Mouse (Mus musculus): ENCODE results near the gene Pdhb. TPM values are rescaled to one million over a fixed set of nuclear protein-coding genes. Genes with fewer than 3 reads are reported as not detected.
"Not testable (repeated sequence)": the region's sequence is repeated elsewhere in the genome, so short reads cannot be mapped to it uniquely, and the experiment has no call there.

Gene Pdhb
- polyA plus RNA-seq, 1 experiment from 2014 or later, result 215 TPM

- Histone ChIP-seq H3K27me3 (ENCODE audit: control insufficient read depth, insufficient read depth, low read length) (no peaks in the 10 kb centered on the region), H3K4me2 (no peak overlapping the region), H3K4me3 (ENCODE audit: low read depth, low read length) (no peak overlapping the region), H3K9me3 (ENCODE audit: control insufficient read depth, low read length) (no peaks in the 10 kb centered on the region), H3K36me3 (ENCODE audit: control insufficient read depth, insufficient read depth, low read length) (no peaks in the 10 kb centered on the region), H3K4me1 (ENCODE audit: control insufficient read depth, insufficient read depth, low read length) (no peaks in the 10 kb centered on the region), H3K27ac (ENCODE audit: low read depth, low read length) (no peak overlapping the region), H3K9ac (ENCODE audit: low read length) (no peak overlapping the region)
- 72% methylated on average over 2 of the region's 2 CpGs for WGBS
- ATAC-seq (ENCODE audit: low FRiP score) (no peak), DNase-seq (ENCODE audit: low spot score, missing footprints) (no peak)
These were observed 38.6 kb downstream of the Pdhb start for GRCm38 (mm10) chr14:8134234-8134633.

GRCm38 (mm10) chr14:8132789-8133188 is 40.0 kb downstream of the Pdhb start:
- H3K36me3 ChIP-seq (ENCODE audit: control insufficient read depth, insufficient read depth, low read length), result no peaks in the 10 kb centered on the region
- no peak overlapping the region for H3K4me3 ChIP-seq (ENCODE audit: low read depth, low read length)
- H3K4me2 ChIP-seq, result no peak overlapping the region
- no peaks in the 10 kb centered on the region for H3K9me3 ChIP-seq (ENCODE audit: control insufficient read depth, low read length)
- DNase-seq (ENCODE audit: low spot score, missing footprints) (no peak), ATAC-seq (ENCODE audit: low FRiP score) (no peak)
- H3K4me1 ChIP-seq (ENCODE audit: control insufficient read depth, insufficient read depth, low read length), result no peaks in the 10 kb centered on the region
- no peaks in the 10 kb centered on the region for H3K27me3 ChIP-seq (ENCODE audit: control insufficient read depth, insufficient read depth, low read length)
- no peak overlapping the region for H3K27ac ChIP-seq (ENCODE audit: low read depth, low read length)
- WGBS, result 86% methylated on average over 8 of the region's 8 CpGs
- no peak overlapping the region for H3K9ac ChIP-seq (ENCODE audit: low read length)

GRCm38 (mm10) chr14:8127971-8128370 is 44.9 kb downstream of the Pdhb start:
- WGBS, result 81% methylated on average over 5 of the region's 5 CpGs

GRCm38 (mm10) chr14:8124046-8124881 is 48.6 kb downstream of the Pdhb start:
- no peak for ATAC-seq (ENCODE audit: low FRiP score)
- Histone ChIP-seq H3K4me3 (ENCODE audit: low read depth, low read length) (no peak overlapping the region), H3K27me3 (ENCODE audit: control insufficient read depth, insufficient read depth, low read length) (no peaks in the 10 kb centered on the region), H3K9ac (ENCODE audit: low read length) (no peak overlapping the region), H3K36me3 (ENCODE audit: control insufficient read depth, insufficient read depth, low read length) (no peaks in the 10 kb centered on the region), H3K27ac (ENCODE audit: low read depth, low read length) (no peak overlapping the region), H3K4me2 (no peak overlapping the region), H3K4me1 (ENCODE audit: control insufficient read depth, insufficient read depth, low read length) (no peaks in the 10 kb centered on the region), H3K9me3 (ENCODE audit: control insufficient read depth, low read length) (no peaks in the 10 kb centered on the region)
- WGBS, result 84% methylated on average over 7 of the region's 7 CpGs
- no peak for DNase-seq (ENCODE audit: low spot score, missing footprints)

More at GRCm38 (mm10) chr14:8127971-8128370, 44.9 kb downstream of the Pdhb start:
- DNase-seq (ENCODE audit: low spot score, missing footprints) (no peak), ATAC-seq (ENCODE audit: low FRiP score) (no peak)
- H3K36me3 ChIP-seq (ENCODE audit: control insufficient read depth, insufficient read depth, low read length), result no peaks in the 10 kb centered on the region
- no peak overlapping the region for H3K27ac ChIP-seq (ENCODE audit: low read depth, low read length)
- H3K4me3 ChIP-seq (ENCODE audit: low read depth, low read length), result no peak overlapping the region
- no peaks in the 10 kb centered on the region for H3K4me1 ChIP-seq (ENCODE audit: control insufficient read depth, insufficient read depth, low read length)
- no peaks in the 10 kb centered on the region for H3K9me3 ChIP-seq (ENCODE audit: control insufficient read depth, low read length)
- H3K4me2 ChIP-seq, result no peak overlapping the region
- H3K27me3 ChIP-seq (ENCODE audit: control insufficient read depth, insufficient read depth, low read length), result no peaks in the 10 kb centered on the region
- H3K9ac ChIP-seq (ENCODE audit: low read length), result no peak overlapping the region

GRCm38 (mm10) chr14:8123611-8124010 is 49.2 kb downstream of the Pdhb start:
- not testable (repeated sequence) for H3K9ac ChIP-seq (ENCODE audit: low read length); ATAC-seq (ENCODE audit: low FRiP score); H3K27me3 ChIP-seq (ENCODE audit: control insufficient read depth, insufficient read depth, low read length); H3K4me3 ChIP-seq (ENCODE audit: low read depth, low read length); H3K9me3 ChIP-seq (ENCODE audit: control insufficient read depth, low read length); H3K36me3 ChIP-seq (ENCODE audit: control insufficient read depth, insufficient read depth, low read length); DNase-seq (ENCODE audit: low spot score, missing footprints); H3K4me1 ChIP-seq (ENCODE audit: control insufficient read depth, insufficient read depth, low read length); H3K4me2 ChIP-seq; H3K27ac ChIP-seq (ENCODE audit: low read depth, low read length)
- WGBS, result 91% methylated on average over 10 of the region's 10 CpGs

- ATAC-seq (ENCODE audit: low FRiP score), result no peak
- Histone ChIP-seq H3K4me2 (no peak overlapping the region), H3K4me3 (ENCODE audit: low read depth, low read length) (no peak overlapping the region), H3K27ac (ENCODE audit: low read depth, low read length) (no peak overlapping the region), H3K9ac (ENCODE audit: low read length) (no peak overlapping the region), H3K4me1 (ENCODE audit: control insufficient read depth, insufficient read depth, low read length) (no peaks in the 10 kb centered on the region), H3K36me3 (ENCODE audit: control insufficient read depth, insufficient read depth, low read length) (no peaks in the 10 kb centered on the region), H3K9me3 (ENCODE audit: control insufficient read depth, low read length) (no peaks in the 10 kb centered on the region), H3K27me3 (ENCODE audit: control insufficient read depth, insufficient read depth, low read length) (no peaks in the 10 kb centered on the region)
- DNase-seq (ENCODE audit: low spot score, missing footprints), result no peak
- 93% methylated on average over 7 of the region's 7 CpGs for WGBS
These were observed 49.7 kb downstream of the Pdhb start for GRCm38 (mm10) chr14:8123141-8123540.

GRCm38 (mm10) chr14:8119904-8120303 is 52.9 kb downstream of the Pdhb start:
- no peaks in the 10 kb centered on the region for H3K27me3 ChIP-seq (ENCODE audit: control insufficient read depth, insufficient read depth, low read length)
- H3K9ac ChIP-seq (ENCODE audit: low read length), result no peak overlapping the region
- no peak overlapping the region for H3K27ac ChIP-seq (ENCODE audit: low read depth, low read length)
- no peaks in the 10 kb centered on the region for H3K4me1 ChIP-seq (ENCODE audit: control insufficient read depth, insufficient read depth, low read length)
- H3K9me3 ChIP-seq (ENCODE audit: control insufficient read depth, low read length), result no peaks in the 10 kb centered on the region
- H3K36me3 ChIP-seq (ENCODE audit: control insufficient read depth, insufficient read depth, low read length), result no peaks in the 10 kb centered on the region
- WGBS, result 87% methylated on average over 3 of the region's 3 CpGs
- DNase-seq (ENCODE audit: low spot score, missing footprints) (no peak), ATAC-seq (ENCODE audit: low FRiP score) (no peak)
- no peak overlapping the region for H3K4me2 ChIP-seq
- H3K4me3 ChIP-seq (ENCODE audit: low read depth, low read length), result no peak overlapping the region

GRCm38 (mm10) chr14:8119454-8119853 is 53.4 kb downstream of the Pdhb start:
- ATAC-seq (ENCODE audit: low FRiP score) (no peak), DNase-seq (ENCODE audit: low spot score, missing footprints) (no peak)
- Histone ChIP-seq H3K36me3 (ENCODE audit: control insufficient read depth, insufficient read depth, low read length) (no peaks in the 10 kb centered on the region), H3K4me3 (ENCODE audit: low read depth, low read length) (no peak overlapping the region), H3K9me3 (ENCODE audit: control insufficient read depth, low read length) (no peaks in the 10 kb centered on the region), H3K4me2 (no peak overlapping the region), H3K27ac (ENCODE audit: low read depth, low read length) (no peak overlapping the region), H3K27me3 (ENCODE audit: control insufficient read depth, insufficient read depth, low read length) (no peaks in the 10 kb centered on the region), H3K9ac (ENCODE audit: low read length) (no peak overlapping the region), H3K4me1 (ENCODE audit: control insufficient read depth, insufficient read depth, low read length) (no peaks in the 10 kb centered on the region)
- 86% methylated on average over 5 of the region's 5 CpGs for WGBS

- no peaks in the 10 kb centered on the region for H3K9me3 ChIP-seq (ENCODE audit: control insufficient read depth, low read length)
- DNase-seq (ENCODE audit: low spot score, missing footprints) (no peak), ATAC-seq (ENCODE audit: low FRiP score) (no peak)
- H3K4me3 ChIP-seq (ENCODE audit: low read depth, low read length), result no peak overlapping the region
- no peaks in the 10 kb centered on the region for H3K27me3 ChIP-seq (ENCODE audit: control insufficient read depth, insufficient read depth, low read length)
- no peak overlapping the region for H3K27ac ChIP-seq (ENCODE audit: low read depth, low read length)
- H3K36me3 ChIP-seq (ENCODE audit: control insufficient read depth, insufficient read depth, low read length), result no peaks in the 10 kb centered on the region
- H3K4me2 ChIP-seq, result no peak overlapping the region
- H3K4me1 ChIP-seq (ENCODE audit: control insufficient read depth, insufficient read depth, low read length), result no peaks in the 10 kb centered on the region
- H3K9ac ChIP-seq (ENCODE audit: low read length), result no peak overlapping the region
- 80% methylated on average over 2 of the region's 2 CpGs for WGBS
These were observed 55.5 kb downstream of the Pdhb start for GRCm38 (mm10) chr14:8117371-8117770.

Measured in midbrain, embryonic 11.5 days (tissue).